Mouse (Mus musculus) telencephalon, adult 2 months (tissue): ENCODE measurements at regions not wholly inside any gene's neighbourhood (a gene's known extent, or its start where the extent isn't known, plus 50 kb on each side); places are given as distances from the start of the nearest gene placed in this dataset.
A peak's percentile ranks its signal among the peaks of the same experiment; 100 is the strongest.

Experiments
- DNase-seq: peaks from one replicate; pipeline ENCODE4 v3.0.0-alpha.2; 2011; ENCODE audit warnings: low read depth, low spot score

DNA sequence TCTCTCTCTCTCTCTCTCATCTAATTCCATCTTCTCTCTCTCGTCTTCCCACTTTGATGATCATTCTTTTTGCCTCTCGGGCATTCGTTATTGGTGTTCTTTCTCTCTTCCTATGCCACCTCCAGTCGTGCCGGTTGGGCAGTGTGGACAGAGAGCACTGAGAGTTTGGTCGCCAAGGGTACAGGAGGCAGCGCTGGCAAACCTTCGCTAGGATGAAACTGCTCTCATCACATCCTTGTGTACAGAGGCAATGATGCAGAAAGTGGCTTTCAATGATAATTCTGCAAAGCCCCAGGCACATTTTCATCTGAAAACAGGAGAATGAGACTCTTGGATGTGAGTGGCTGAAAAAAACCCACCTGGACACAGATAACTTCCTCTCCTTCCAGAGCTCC is 479.4 kb downstream of the Nuf2 start:
- DNase-seq: no peak

DNA sequence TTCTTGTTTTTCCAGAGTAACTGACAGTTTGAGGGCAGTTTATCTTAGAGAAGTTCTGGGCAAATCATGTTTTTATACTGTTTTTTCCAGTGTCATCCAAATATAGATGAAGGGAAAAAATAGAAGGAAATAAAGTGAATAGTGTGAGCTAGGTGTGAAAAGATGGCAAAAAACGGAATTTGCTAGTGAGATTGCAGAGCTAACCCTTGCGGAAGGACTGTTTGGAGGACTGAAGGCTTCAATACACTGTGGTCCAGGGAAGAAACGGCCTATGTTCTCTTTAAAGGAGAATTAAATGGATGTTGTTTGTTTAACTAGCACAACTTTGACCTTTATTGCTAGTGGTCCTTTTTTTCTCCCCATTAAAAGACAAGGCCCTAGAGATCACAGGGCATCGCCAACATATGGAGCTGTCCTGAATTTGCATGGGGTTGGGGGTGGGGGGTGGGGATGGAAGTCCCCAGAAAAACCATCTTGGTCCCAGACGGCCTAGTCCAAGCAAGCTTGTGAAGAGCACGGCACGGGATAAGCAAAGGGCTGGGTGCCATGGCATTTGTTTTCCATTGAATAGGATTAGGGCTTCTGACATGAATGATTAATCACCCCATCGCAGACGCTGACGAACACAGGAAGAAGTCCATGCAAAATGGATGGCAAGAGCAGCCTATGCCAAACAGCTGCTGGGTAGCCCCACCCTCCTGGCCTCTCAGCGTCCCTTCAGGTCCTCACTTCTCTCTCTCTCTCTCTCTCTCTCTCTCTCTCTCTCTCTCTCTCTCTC is 480.0 kb downstream of the Nuf2 start:
- no peak for DNase-seq

DNA sequence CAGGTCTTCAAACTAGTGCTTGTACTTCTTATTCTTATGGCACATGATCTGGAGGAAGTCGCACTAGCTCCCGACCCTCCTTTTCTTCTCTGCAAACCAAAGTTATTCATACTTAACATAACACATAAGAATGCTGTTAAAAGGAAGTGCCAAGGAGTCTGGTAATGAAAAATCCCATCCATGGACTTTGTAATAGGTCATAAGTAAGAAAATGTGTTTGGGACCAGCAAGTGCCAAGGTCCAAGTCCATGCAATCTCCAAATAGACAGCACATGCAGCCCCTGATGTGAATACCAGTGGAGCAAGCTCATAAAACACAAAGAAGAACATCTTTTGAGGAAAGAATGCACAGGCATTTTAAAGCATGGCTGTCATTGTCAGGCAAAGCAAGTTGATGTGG is 481.4 kb downstream of the Nuf2 start:
- no peak for DNase-seq

DNA sequence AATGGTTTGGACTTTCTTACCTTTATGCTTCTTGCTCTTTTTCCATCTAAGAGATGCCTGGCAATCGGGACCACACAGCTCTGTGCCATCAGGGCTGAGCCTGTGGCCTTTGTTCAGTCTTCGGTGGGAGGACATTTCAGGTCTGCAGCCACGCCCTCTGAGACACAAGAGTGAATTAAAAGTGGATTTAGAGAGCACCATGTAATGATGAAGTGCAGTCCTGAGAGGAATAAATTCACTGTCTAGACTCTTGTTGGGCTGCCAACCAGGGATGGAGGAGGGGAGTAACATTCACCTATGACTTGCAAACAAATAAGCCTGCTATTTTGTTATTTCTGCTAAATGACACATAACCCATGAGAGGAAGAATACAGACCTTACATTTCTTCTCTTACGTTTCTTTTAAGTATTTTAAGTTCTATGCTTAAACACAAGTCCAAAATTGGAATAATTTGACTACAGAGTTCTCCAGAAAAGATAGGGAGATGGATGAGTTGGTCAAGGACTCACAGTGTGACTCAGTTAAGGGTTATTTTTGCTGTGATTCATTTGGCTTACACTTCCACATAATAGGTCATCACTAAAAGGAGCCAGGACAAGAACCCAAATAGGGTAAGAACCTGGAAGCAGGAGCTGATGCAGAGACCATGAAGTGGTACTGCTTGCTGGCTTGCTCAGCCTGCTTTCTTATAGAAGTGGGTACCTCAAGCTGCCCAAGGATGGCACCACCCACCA is 484.3 kb downstream of the Nuf2 start:
- no peak for DNase-seq

DNA sequence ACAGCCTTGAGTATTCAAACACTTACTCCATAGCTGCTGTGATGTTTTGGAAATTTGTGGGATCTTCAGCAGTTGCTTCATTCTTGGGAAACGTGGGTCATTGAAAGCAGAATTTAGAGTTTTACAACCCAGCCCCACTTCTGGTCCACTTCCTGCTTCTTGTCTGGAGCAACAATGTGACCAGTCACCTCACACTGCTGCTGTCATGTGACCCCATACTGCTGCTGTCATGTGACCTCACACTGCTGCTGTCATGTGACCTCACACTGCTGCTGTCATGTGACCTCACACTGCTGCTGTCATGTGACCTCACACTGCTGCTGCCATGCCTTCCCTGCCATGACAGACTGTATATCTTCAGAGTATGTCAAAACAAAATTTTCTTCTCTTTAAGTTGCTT is 497.7 kb downstream of the Nuf2 start:
- no peak for DNase-seq

DNA sequence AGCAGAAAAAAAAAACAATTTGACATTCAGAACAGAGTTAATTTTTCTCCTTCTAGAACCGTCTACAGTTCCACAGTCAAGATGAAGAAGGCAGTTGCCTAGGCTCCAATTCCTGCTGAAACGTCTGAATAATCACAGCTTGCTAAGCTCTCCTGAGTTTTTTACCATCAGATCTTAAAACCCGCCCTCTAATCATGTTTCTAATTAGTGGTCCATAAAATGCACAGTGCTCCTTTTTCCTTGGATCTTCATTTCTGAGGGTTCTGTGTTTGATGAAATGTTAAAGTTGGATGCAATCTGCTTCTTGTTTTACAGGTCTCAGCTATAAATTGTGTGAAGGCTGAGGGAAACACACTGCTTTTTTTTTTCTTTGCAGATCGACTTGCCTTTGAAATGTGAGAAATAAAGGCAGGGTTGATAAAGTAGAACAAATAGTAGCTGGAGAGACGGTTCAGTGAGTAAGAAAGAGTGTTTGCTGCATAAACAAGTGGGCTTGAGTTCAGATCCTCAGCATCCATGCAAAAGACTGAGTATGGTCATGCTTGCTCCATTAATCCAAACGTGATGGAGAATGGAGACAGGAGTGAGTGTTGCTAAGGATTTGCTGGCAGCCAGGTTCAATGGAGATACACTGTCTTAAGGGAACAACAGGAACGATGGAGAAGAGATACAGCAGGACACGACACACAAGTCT is 499.3 kb downstream of the Nuf2 start:
- DNase-seq: no peak

DNA sequence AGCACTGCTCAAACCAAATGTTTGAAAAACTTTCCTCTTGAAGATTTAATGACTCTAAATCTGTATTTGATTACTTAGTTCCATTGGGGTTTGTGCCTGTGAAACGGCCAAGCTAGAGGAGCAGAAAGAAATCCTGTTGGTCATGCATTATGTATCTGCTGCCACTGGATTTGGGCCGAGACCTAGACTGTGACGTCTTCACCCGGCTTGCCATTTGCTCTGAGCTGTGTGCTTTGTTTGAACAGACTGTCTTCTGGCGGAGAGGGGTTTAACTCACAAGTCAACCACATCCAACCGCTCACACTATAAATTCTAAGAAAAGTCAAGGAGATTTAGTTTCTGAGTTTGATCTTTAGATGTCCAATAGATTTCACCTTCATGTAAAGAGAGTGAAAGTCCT is 503.6 kb downstream of the Nuf2 start:
- DNase-seq: no peak

DNA sequence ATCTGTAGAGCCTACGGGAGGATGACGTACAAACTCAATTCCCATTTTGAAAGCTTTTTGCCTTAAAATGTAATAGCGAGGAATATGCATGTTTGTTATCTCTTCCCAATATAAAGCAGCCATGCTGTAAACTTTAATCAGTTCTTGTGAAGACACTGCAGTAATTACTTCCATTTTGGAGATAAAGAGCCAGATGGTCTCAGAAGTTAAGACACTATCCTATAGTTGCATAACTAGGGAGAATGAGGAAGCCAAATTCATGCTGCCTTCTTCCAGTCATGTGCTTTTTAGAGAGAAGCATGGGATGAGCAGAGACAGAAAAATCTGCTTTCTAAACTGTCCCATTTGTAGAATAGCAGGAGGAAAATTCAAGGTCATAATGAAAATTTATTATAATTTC is 504.0 kb downstream of the Nuf2 start:
- DNase-seq: peak; percentile 22

DNA sequence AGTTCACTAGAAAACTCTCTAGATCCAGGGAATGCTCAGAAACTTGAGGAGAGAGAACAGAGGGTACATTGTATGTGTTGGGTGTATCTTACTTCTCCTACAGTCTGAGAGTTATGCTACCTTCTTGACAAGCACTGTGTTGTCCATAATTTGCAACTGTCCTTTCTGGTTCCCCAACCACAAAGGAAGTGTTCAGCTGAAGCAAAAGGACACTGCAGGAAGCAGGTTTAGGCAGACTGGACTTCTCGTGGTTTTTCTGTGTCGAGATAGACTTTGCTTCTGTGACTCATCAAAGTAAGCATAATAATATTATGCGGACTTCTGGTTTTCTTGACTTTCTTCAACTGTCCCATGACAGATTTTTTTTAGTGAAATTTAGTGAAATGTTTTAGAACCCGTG is 506.7 kb downstream of the Nuf2 start:
- DNase-seq: no peak

DNA sequence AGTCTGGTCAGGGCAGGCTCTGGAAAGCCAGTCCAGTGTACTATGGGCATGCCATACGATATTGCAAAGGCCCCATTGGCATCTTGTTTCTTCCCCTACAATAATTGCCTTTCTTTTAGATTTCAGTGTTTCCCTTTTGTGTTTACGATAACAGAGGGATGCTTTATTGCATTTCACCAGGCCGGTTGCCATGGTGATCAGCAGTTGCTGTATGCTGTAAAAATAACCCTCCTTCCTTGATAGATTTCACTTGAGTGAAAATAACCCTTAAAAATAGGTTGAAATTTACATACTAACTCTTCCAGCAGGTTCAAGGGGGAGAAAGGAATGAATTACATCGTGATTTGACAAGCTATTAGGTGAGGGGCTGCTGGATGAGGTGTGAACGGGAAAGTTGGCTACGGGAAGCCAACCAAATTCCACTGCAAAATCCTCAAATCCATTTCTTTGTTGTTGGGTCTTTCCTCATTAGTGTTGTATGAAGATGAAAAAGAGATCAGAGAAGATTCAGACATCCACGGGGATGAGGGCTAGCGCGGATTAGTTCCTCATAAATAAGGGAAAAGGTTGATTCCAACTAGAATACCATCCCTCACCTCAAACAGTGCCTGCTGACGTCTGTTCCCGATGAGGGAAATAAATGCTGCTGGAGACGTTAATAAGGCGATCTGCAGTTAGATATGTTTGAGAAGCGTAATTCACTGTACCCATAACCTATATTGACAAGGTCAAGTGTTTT is 539.6 kb downstream of the Nuf2 start:
- peak; percentile 70 for DNase-seq

DNA sequence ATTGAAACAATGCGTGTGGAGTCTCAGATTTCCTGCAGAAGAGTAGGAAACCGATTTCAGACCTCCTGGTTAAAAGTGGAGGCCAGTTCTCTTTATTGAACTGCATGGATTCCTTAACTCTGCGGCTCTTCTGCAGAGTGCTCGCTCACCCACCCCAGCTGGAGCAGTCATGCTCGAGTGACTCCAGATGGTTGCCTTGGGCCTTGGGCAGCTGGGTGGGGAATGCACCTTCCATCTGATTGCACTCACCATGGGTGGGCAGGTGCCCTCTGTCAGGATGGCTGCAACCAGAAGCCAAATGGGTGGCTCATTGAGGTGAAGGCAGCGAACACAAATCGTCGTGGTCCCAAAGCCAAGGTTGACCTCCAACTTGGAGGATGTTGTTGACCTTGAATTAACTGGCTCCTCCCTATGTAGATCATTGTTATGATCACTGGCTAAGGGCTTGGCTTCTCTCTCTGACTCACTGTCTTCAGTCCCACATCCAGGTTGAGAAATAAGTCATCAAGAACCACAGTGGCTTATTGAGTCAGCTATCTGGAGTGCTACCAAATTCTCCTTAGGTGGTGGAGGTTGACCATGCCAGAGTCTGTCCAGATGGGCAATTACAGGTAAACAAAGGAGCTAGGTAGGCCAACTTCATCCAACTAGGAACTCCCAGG is 543.1 kb upstream of the Pbx1 start:
- DNase-seq: no peak

DNA sequence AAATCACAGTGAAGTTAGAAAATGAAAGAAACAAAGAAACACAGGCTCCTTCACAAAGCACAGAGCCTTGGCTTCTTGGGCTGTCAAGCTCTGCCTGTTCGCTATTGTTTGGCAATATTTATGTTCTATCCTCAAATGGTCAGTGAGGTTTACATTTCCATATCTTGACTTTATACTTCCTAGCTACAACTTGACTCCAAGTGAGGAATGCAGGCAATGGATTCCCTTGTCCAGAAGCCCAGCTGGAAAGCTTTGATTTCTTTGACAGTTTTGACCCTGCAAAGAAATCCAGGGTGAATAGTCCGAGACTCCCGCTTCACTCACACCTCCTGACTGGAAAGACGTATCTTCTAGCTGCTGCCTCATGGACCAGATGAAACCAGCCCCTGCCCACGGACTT is 537.3 kb upstream of the Pbx1 start:
- DNase-seq: no peak

DNA sequence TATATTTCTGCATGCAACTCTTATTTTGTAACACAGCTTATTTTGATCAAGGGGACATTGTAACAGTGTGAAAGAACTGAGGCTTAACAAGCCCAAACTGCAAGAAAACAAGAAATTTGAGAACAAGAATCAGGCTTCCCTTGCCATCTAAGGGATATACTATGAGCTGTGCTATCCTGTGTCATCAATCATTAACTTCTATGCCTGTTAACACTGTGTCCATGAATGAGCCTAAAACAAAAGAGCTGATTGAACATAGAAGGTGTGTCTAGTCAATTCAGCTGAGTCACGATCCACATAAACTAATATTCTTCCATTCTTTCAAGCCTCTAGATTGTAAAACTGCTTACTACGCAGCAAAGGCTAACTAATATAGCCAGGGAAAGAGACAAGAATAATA is 535.3 kb upstream of the Pbx1 start:
- no peak for DNase-seq

DNA sequence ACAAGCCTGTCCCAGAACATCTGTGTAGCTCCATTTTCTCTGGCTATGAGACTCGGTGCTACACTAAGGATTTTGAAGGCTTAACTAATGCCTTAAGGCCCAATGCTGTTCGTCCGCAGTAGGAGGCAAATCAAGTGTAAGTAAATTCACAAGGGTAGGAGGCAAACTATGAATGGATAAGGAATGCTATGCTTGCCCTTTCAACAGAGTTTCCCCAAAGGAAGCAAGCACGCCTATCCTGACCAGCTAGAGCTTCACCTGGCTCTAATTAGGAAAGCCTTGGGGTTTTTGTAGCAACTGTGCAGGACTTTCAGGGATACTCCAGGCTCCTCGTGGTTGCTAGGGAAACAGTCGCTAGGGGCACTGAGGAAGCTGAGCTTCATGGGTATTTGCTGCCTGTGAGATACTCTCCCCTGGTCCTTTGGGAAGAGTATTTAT is 532.4 kb upstream of the Pbx1 start:
- no peak for DNase-seq

DNA sequence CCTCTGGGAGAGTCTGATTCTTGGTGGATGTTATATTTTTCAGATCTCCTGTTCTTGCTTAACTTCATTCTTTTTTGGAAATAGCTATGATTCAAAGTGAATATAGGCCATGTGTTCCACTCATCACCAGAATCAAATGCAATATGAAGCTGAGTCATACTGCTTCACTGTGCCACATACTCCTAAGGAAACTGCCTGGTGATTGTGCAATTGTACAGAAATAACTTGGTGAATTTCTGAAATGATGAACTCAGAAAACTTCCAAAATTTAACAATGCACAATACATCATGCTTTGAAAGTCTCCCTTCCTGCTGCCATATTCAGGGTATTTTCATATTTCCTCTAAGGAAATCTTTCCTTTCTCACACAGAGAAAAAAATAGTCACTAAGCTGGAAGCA is 518.9 kb upstream of the Pbx1 start:
- peak; percentile 84 for DNase-seq

DNA sequence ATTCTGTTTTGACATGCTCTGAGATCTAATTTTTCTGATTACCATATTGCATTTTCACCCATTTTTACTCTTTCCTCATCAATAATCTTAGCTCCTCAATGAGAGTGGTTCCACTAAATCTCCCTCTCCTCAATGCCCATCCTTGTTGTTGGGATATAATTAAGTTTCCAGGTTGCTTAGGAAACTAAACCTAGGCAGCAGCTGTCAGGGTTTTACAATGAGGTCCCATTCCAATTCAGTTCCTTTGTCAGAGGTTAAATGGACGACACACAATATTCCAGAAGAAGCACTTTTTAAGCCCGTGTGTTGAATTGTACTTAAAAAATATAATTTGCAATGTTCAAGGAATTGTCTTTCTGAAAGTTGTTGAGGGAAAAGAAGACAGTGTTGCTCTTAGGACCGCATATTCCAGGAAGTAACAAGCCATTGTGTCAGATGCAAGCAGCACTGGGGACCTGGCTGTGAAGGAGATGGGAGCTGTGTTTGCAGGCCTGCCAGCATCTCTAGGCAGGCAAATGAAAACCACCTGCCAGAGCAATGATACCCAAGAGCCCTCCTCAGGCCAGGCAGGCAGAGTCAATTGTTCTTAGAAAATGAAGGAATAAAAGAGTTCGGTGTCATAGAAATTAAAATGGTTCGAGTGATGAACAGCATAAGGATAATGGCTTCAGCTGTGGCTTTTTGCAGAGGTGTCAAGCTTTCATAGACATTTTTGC is 492.2 kb upstream of the Pbx1 start:
- no peak for DNase-seq

DNA sequence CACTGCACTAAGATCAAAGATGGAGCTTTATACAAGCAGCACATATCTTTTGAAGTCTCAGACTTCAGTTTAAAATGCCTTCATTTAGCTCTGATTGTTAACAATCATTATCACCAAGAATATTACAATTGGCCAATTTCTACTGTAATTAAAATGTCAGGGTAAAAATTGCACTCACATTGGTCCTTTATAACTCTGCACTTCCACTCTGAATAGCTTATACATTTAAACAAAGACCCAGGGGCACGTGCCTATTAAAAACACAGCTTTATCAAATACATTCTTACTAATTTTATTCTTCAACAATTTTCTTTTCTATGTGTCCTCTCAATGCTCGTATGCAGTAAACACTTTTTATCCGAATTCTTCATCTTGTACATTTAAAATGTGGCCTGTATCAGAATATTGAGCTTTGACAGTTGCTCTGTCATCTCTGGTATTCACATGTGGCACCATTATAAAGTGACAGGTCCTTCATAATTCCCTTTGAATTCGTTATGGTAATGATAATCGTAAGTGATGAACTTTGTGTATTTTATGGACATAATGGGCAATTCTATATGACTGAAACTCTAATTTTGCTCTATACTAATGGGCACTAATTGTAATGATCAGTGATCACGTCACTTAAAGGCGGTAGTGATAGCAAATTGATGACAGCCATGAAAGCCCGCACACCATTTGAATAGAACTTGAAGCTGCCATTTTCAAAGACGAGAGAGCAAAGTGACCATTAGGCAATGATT is 486.4 kb upstream of the Pbx1 start:
- no peak for DNase-seq

DNA sequence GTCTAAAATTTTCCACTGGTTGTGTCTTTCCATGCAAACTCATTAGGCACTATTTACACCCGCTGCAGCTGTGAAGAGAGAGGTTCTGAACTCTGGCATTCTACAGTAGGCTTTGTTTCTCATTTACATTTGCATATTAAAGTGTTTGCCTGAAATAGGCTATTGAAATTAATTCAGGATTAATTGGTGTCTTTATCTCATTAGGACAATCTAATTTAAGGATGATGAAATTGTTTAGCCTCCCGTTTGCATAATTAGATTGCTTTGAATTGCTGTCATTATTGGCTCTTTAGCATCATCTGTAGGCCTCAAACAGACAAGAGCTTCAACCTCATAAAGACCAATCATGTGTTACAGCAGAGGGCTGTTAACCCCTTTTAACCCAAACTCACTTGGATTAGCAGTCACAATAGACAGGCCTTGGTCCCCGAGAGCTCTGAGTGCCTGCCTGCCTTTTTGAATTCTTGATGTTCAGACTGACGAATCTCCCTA is 476.7 kb upstream of the Pbx1 start:
- no peak for DNase-seq

DNA sequence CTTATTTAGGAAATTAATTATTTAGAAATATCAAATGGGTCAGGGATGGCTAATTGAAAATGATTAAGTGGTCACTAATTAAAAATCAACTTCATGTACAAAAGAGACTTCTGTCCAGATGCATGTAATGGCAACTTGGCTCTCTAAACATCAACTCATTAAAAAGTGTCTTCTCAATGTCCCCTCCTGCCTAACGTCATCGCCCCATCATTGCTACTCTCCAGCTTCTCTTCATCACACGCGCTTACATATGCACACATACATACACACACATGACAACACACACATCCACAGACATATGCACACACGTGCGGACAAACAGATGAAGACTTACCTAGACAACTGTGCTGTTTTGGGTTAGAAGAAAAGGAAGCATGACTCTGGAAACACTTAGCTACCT is 476.1 kb upstream of the Pbx1 start:
- DNase-seq: no peak

DNA sequence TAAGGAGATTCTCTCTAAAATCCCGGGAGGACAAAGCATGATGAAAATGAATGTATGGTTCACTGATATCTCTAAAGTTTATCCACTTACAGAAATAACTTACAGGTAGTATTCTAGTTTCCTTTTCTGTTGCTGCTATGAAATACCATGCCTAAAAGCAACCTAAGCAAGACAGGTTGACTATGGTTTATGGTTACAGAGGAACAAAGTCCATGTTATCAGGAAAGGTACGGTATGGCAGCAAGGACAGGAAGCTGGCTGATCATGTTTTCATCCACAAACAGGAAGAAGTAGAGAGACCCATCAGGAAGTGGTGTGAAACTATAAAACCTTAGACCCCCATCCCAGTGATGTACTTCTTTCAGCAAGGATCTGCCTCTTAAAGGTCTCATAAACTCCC is 466.4 kb upstream of the Pbx1 start:
- no peak for DNase-seq
